Mouse (Mus musculus) intestine, embryonic 16.5 days (tissue): ENCODE results near the gene Ubr1. TPM values are rescaled to one million over a fixed set of nuclear protein-coding genes. Genes with fewer than 3 reads are reported as not detected.
A peak's percentile ranks its signal among the peaks of the same experiment; 100 is the strongest.

ENCODE experiments used
- ATAC-seq: fragments of 200-750 bp; cut with Nextera tagmentation; 2 replicates; pipeline ENCODE4 v1.8.0; 2017; ENCODE audit warnings: moderate TSS enrichment, moderate library complexity
- H3K27ac ChIP-seq: fragments of 300-500 bp; sonication (generic); 2 replicates; pipeline ENCODE4 v1.5.1; 2014; ENCODE audit warnings: mild to moderate bottlenecking, low read length
- H3K27me3 ChIP-seq: fragments of 300-500 bp; sonication (generic); replicated peaks from 2 replicates; pipeline ENCODE4 v1.6.1; 2014; ENCODE audit warnings: low read length, control low read depth, mixed read lengths; ENCODE audit not compliant: control insufficient read depth, insufficient read depth
- H3K36me3 ChIP-seq: fragments of 300-500 bp; sonication (generic); 2 replicates; pipeline ENCODE4 v1.6.1; 2014; ENCODE audit warnings: low read length, control low read depth; ENCODE audit not compliant: control insufficient read depth, insufficient read depth
- H3K4me1 ChIP-seq: fragments of 300-500 bp; sonication (generic); 2 replicates; pipeline ENCODE4 v1.6.1; 2014; ENCODE audit warnings: low read length, control low read depth, mixed read lengths; ENCODE audit not compliant: control insufficient read depth, insufficient read depth
- H3K4me2 ChIP-seq: fragments of 300-500 bp; sonication (generic); 2 replicates; pipeline ENCODE4 v1.6.1; 2014; ENCODE audit warnings: low read depth, low read length, control low read depth
- H3K4me3 ChIP-seq: fragments of 300-500 bp; sonication (generic); 2 replicates; pipeline ENCODE4 v1.5.1; 2014; ENCODE audit warnings: mild to moderate bottlenecking, low read length
- H3K9ac ChIP-seq: fragments of 300-500 bp; sonication (generic); 2 replicates; pipeline ENCODE4 v1.6.1; 2014; ENCODE audit warnings: low read depth, low read length
- H3K9me3 ChIP-seq: fragments of 300-500 bp; sonication (generic); 2 replicates; pipeline ENCODE4 v1.6.1; 2016; ENCODE audit warnings: low read length, control low read depth; ENCODE audit not compliant: control insufficient read depth
- WGBS: fragments of 180-500 bp; shearing (Covaris S2); extraction: QIAGEN DNeasy Blood & Tissue Kit; methylation state at CpG from one replicate; pipeline ENCODE4 v1.1.7; 2014; 5-methylcytosine and 5-hydroxymethylcytosine counted together
- polyA plus RNA-seq: library from polyadenylated mRNA; unstranded; fragments of >200 nt; fragmentation: Nextera tagmentation; extraction: Ambion mirVana; gene quantifications from 2 replicates; pipeline ENCODE4 v1.2.1, GENCODE M21; 2015

Ubr1 gene
- polyA plus RNA-seq, 1 experiment from 2014 or later, result 16.2 TPM

DNA sequence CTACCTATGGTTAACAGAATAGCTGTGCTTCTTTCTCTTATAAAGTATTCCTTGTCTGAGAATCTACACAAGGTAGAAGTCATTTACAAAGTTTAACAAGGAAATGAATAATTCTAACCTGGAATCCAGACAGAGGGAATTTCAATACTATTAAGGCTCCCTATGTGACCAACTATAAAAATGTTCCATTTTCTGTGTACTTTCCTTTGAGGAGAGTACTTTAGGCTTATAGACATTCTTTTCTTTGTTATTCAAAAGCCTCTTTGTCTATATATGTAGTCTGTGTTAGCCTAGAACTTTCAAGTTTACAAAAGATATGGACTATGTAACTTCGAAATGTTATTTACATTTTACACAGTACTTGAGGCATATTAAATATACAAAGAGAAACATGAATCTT is 10.3 kb downstream of the Ubr1 start:
- H3K4me1 ChIP-seq, result no peaks in the 10 kb centered on the region
- no peaks in the 10 kb centered on the region for H3K9me3 ChIP-seq
- H3K36me3 ChIP-seq, result no peaks in the 10 kb centered on the region; the same call in 1 of the 2 replicates
- no peak overlapping the region for H3K4me3 ChIP-seq
- H3K27me3 ChIP-seq, result no peaks in the 10 kb centered on the region
- no peak for ATAC-seq
- 77% methylated on average over 1 of the region's 1 CpGs for WGBS
- no peak overlapping the region for H3K9ac ChIP-seq
- H3K27ac ChIP-seq, result no peak overlapping the region
- no peak overlapping the region for H3K4me2 ChIP-seq

GRCm38 (mm10) chr2:120959827-120960226 is 10.7 kb downstream of the Ubr1 start:
- H3K4me3 ChIP-seq, result no peak overlapping the region
- H3K27me3 ChIP-seq, result no peaks in the 10 kb centered on the region
- ATAC-seq, result no peak
- no peak overlapping the region for H3K4me2 ChIP-seq
- H3K4me1 ChIP-seq, result no peaks in the 10 kb centered on the region
- WGBS, result 93% methylated on average over 5 of the region's 5 CpGs
- no peak overlapping the region for H3K9ac ChIP-seq
- no peak overlapping the region for H3K27ac ChIP-seq
- no peaks in the 10 kb centered on the region for H3K9me3 ChIP-seq
- no peaks in the 10 kb centered on the region; the same call in 1 of the 2 replicates for H3K36me3 ChIP-seq

DNA sequence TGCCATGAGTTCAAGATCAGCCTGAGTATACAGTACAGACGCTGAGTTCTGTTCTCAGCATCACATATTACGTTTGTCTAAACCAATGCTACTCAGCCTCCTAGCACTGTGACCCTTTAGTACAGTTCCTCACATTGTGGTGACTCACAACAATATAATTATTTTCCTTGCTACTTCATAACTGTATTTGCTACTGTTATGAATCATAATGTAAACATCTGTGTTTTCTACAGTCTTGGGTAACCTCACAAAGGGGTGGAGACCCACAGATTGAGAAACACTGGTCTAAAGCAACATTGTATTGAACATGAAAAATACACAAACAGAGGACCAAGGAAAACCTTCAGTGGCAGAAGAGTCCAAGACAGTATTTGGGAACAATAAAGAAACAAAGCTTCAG is 11.2 kb downstream of the Ubr1 start:
- H3K9ac ChIP-seq, result no peak overlapping the region
- ATAC-seq, result no peak
- H3K4me3 ChIP-seq, result no peak overlapping the region
- H3K27ac ChIP-seq, result no peak overlapping the region
- no peaks in the 10 kb centered on the region; the same call in 1 of the 2 replicates for H3K36me3 ChIP-seq
- no peaks in the 10 kb centered on the region for H3K4me1 ChIP-seq
- H3K4me2 ChIP-seq, result no peak overlapping the region
- H3K27me3 ChIP-seq, result no peaks in the 10 kb centered on the region
- 91% methylated on average over 2 of the region's 2 CpGs for WGBS
- no peaks in the 10 kb centered on the region for H3K9me3 ChIP-seq

DNA sequence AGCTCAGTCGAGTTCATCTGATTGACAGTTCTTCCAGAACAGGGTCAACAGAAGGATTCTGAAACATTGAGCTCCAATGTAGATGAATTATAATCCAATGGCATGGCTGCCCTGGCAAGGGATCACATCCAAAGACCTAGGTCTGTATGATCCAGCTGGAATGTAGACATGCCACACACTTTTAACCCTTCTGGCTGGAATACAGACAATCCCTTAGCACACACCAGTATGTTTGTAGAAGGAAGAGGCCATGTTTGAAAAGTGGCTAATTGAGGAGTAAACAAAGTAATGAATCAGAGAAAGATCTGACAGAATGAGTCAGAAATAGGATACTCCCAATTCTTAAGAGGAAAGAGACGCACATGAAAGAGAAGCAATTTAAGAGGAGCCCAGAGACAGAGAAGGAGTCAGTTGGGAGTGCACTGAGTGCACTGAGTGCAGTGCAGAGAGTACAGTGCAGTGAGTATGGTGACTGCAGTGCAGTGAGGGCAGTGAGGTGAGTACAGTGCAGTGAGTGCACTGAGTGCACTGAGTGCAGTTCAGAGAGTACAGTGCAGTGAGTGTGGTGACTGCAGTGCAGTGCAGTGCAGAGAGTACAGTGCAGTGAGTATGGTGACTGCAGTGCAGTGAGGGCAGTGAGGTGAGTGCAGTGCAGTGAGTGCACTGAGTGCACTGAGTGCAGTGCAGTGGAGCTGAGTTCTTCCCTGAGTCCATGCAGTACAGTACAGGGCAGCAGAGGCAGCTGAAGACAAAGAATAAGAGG is 18.2 kb downstream of the Ubr1 start:
- Histone ChIP-seq H3K27ac (no peak overlapping the region), H3K9me3 (no peaks in the 10 kb centered on the region), H3K9ac (no peak overlapping the region), H3K27me3 (no peaks in the 10 kb centered on the region), H3K36me3 (peaks cover 3% of the 10 kb centered on the region; the same call in 1 of the 2 replicates), H3K4me2 (no peak overlapping the region), H3K4me1 (no peaks in the 10 kb centered on the region), H3K4me3 (no peak overlapping the region)
- peak; percentile 60 for ATAC-seq
- WGBS, result 46% methylated on average over 2 of the region's 2 CpGs

- Histone ChIP-seq H3K9ac (no peak overlapping the region), H3K36me3 (peaks cover 9% of the 10 kb centered on the region; the same call in 1 of the 2 replicates), H3K4me2 (no peak overlapping the region), H3K9me3 (no peaks in the 10 kb centered on the region), H3K27ac (no peak overlapping the region), H3K27me3 (no peaks in the 10 kb centered on the region), H3K4me1 (no peaks in the 10 kb centered on the region), H3K4me3 (no peak overlapping the region)
- WGBS, result 71% methylated on average over 5 of the region's 5 CpGs
- ATAC-seq, result no peak
Observed at GRCm38 (mm10) chr2:120951208-120951607, 19.3 kb downstream of the Ubr1 start.

GRCm38 (mm10) chr2:120933038-120933437 is 37.5 kb downstream of the Ubr1 start:
- no peak overlapping the region for H3K9ac ChIP-seq
- H3K27ac ChIP-seq, result no peak overlapping the region
- H3K27me3 ChIP-seq, result no peaks in the 10 kb centered on the region
- H3K36me3 ChIP-seq, result no peaks in the 10 kb centered on the region
- H3K9me3 ChIP-seq, result no peaks in the 10 kb centered on the region
- no peak for ATAC-seq
- WGBS, result 95% methylated on average over 3 of the region's 3 CpGs
- H3K4me2 ChIP-seq, result no peak overlapping the region
- H3K4me1 ChIP-seq, result no peaks in the 10 kb centered on the region
- H3K4me3 ChIP-seq, result no peak overlapping the region

DNA sequence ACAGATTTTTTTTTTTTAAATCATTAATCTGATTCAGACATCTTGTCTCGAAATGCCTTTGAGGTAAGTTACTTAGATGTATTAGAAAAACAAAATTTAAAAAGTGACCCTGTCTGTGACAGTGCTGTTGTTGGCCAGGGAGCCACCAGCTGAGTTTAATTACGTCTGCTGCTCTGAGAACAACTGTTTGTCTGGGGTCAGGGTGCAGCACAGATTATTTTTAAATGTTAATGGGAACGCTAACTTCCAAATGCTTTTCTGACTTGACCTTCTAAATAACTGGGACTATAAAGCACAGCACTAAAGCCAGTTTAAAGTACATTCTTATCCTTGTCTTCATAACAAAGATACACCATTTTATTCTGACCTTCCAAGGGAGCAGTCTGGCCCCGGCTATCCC is 61.0 kb downstream of the Ubr1 start:
- no peak for ATAC-seq
- no peaks in the 10 kb centered on the region for H3K36me3 ChIP-seq

GRCm38 (mm10) chr2:120896361-120896760 is 74.2 kb downstream of the Ubr1 start:
- Histone ChIP-seq H3K36me3 (peaks cover 10% of the 10 kb centered on the region), H3K4me1 (no peaks in the 10 kb centered on the region), H3K4me3 (no peak overlapping the region), H3K9ac (no peak overlapping the region), H3K9me3 (no peaks in the 10 kb centered on the region), H3K27me3 (no peaks in the 10 kb centered on the region), H3K4me2 (no peak overlapping the region), H3K27ac (no peak overlapping the region)
- 98% methylated on average over 3 of the region's 3 CpGs for WGBS
- no peak for ATAC-seq

More for the DNA sequence above, 61.0 kb downstream of the Ubr1 start:
- Histone ChIP-seq H3K27me3 (no peaks in the 10 kb centered on the region), H3K4me3 (no peak overlapping the region), H3K27ac (no peak overlapping the region), H3K4me1 (no peaks in the 10 kb centered on the region), H3K9ac (no peak overlapping the region), H3K9me3 (no peaks in the 10 kb centered on the region), H3K4me2 (no peak overlapping the region)
- 61% methylated on average over 4 of the region's 4 CpGs for WGBS

DNA sequence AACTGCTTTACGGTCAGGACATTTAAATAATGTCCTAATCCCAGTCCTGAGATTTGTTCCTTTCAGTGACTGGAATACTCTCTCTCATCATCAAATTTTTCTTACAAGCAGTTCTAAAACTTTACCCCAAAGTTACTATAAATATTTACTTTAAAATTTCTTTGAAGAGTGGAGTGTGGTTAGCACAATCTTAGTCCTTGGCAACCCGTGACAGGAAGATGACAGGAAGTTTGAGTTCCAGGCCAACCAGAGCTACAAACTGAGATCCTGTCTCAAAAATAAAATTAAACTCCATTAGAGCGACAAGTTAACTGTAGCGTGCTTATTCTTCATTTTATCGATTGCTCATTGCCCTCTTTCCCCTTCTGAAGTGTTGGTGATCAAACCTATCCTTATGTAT is 82.9 kb downstream of the Ubr1 start:
- Histone ChIP-seq H3K4me1 (no peaks in the 10 kb centered on the region), H3K27ac (no peak overlapping the region), H3K4me2 (no peak overlapping the region), H3K9ac (no peak overlapping the region), H3K9me3 (no peaks in the 10 kb centered on the region), H3K36me3 (no peaks in the 10 kb centered on the region), H3K4me3 (no peak overlapping the region), H3K27me3 (no peaks in the 10 kb centered on the region)
- no peak for ATAC-seq
- WGBS, result 77% methylated on average over 5 of the region's 5 CpGs

GRCm38 (mm10) chr2:120873192-120873591 is 97.3 kb downstream of the Ubr1 start:
- no peak overlapping the region for H3K4me2 ChIP-seq
- H3K4me3 ChIP-seq, result no peak overlapping the region
- H3K36me3 ChIP-seq, result peaks cover 11% of the 10 kb centered on the region; the same call in 1 of the 2 replicates
- 86% methylated on average over 2 of the region's 2 CpGs for WGBS
- H3K9me3 ChIP-seq, result no peaks in the 10 kb centered on the region
- no peaks in the 10 kb centered on the region for H3K27me3 ChIP-seq
- no peaks in the 10 kb centered on the region for H3K4me1 ChIP-seq
- ATAC-seq, result no peak
- no peak overlapping the region for H3K9ac ChIP-seq
- H3K27ac ChIP-seq, result no peak overlapping the region
